Mouse (Mus musculus) neural tube, embryonic 14.5 days (tissue): ENCODE results near the gene Rom1. TPM values are rescaled to one million over a fixed set of nuclear protein-coding genes. Genes with fewer than 3 reads are reported as not detected.

Experiments
- ATAC-seq: fragments of 200-750 bp; cut with Nextera tagmentation; 2 replicates; pipeline ENCODE4 v1.8.0; 2017; ENCODE audit warnings: low read depth, mild to moderate bottlenecking, moderate TSS enrichment, moderate library complexity
- H3K27ac ChIP-seq: fragments of 300-500 bp; sonication (generic); 2 replicates; pipeline ENCODE4 v1.5.1; 2014; ENCODE audit warnings: low read depth, mild to moderate bottlenecking, control low read depth, low read length, moderate library complexity, mixed read lengths
- H3K27me3 ChIP-seq: fragments of 300-500 bp; sonication (generic); 2 replicates; pipeline ENCODE4 v1.6.1; 2014; ENCODE audit warnings: low read length; ENCODE audit not compliant: control insufficient read depth, insufficient read depth
- H3K36me3 ChIP-seq: fragments of 300-500 bp; sonication (generic); 2 replicates; pipeline ENCODE4 v1.6.1; 2014; ENCODE audit warnings: low read length, mixed read lengths; ENCODE audit not compliant: control insufficient read depth, insufficient read depth
- H3K4me1 ChIP-seq: fragments of 300-500 bp; sonication (generic); 2 replicates; pipeline ENCODE4 v1.6.1; 2014; ENCODE audit warnings: low read length; ENCODE audit not compliant: control insufficient read depth, insufficient read depth
- H3K4me2 ChIP-seq: fragments of 300-500 bp; sonication (generic); 2 replicates; pipeline ENCODE4 v1.6.1; 2014; ENCODE audit warnings: mild to moderate bottlenecking, low read depth, low read length, control low read depth
- H3K4me3 ChIP-seq: fragments of 300-500 bp; sonication (generic); 2 replicates; pipeline ENCODE4 v1.5.1; 2014; ENCODE audit warnings: low read depth, low read length, control low read depth, mixed read lengths
- H3K9ac ChIP-seq: fragments of 300-500 bp; sonication (generic); replicated peaks from 2 replicates; pipeline ENCODE4 v1.6.1; 2014; ENCODE audit warnings: low read depth, mild to moderate bottlenecking, control low read depth, low read length, mixed read lengths
- H3K9me3 ChIP-seq: fragments of 300-500 bp; sonication (generic); 2 replicates; pipeline ENCODE4 v1.6.1; 2016; ENCODE audit warnings: low read length; ENCODE audit not compliant: control insufficient read depth
- WGBS: fragments of 180-500 bp; shearing (Covaris S2); extraction: QIAGEN DNeasy Blood & Tissue Kit; methylation state at CpG from one replicate; pipeline ENCODE4 v1.1.7; 2014; 5-methylcytosine and 5-hydroxymethylcytosine counted together
- polyA plus RNA-seq: library from polyadenylated mRNA; unstranded; fragments of >200 nt; fragmentation: Nextera tagmentation; extraction: Ambion mirVana; gene quantifications from 2 replicates; pipeline ENCODE4 v1.2.1, GENCODE M21; 2014

The Rom1 gene
- polyA plus RNA-seq, 1 experiment from 2014 or later: 1.1 TPM

- H3K4me2 ChIP-seq: peak overlapping the region; percentile 24; the same call in 1 of the 2 replicates
- peaks cover 46% of the 10 kb centered on the region for H3K36me3 ChIP-seq
- H3K4me3 ChIP-seq: no peak overlapping the region; the same call in 1 of the 2 replicates
- H3K27ac ChIP-seq: no peak overlapping the region
- H3K4me1 ChIP-seq: peaks cover 20% of the 10 kb centered on the region
- no peak overlapping the region; the same call in 1 of the 2 replicates for H3K9ac ChIP-seq
- 91% methylated on average over 6 of the region's 6 CpGs for WGBS
- H3K27me3 ChIP-seq: no peaks in the 10 kb centered on the region
- no peaks in the 10 kb centered on the region for H3K9me3 ChIP-seq
- ATAC-seq: no peak
Measured at GRCm38 (mm10) chr19:8945251-8945650, 16.1 kb upstream of the Rom1 start.

- Histone ChIP-seq H3K9me3 (no peaks in the 10 kb centered on the region), H3K4me1 (peaks cover 20% of the 10 kb centered on the region), H3K27me3 (no peaks in the 10 kb centered on the region), H3K9ac (no peak overlapping the region; the same call in 1 of the 2 replicates), H3K36me3 (peaks cover 43% of the 10 kb centered on the region), H3K4me2 (peak overlapping the region; percentile 24), H3K27ac (no peak overlapping the region), H3K4me3 (no peak overlapping the region; the same call in 1 of the 2 replicates)
- WGBS: 33% methylated on average over 5 of the region's 5 CpGs
- ATAC-seq: no peak
Measured at GRCm38 (mm10) chr19:8944750-8945149, 15.6 kb upstream of the Rom1 start.

- Histone ChIP-seq H3K4me1 (peaks cover 20% of the 10 kb centered on the region), H3K36me3 (peaks cover 40% of the 10 kb centered on the region), H3K9ac (no peak overlapping the region), H3K4me3 (no peak overlapping the region), H3K9me3 (no peaks in the 10 kb centered on the region), H3K27me3 (no peaks in the 10 kb centered on the region), H3K27ac (no peak overlapping the region), H3K4me2 (peak overlapping the region; percentile 2; the same call in 1 of the 2 replicates)
- ATAC-seq: no peak
- WGBS: 62% methylated on average over 5 of the region's 5 CpGs
Measured at GRCm38 (mm10) chr19:8944062-8944461, 14.9 kb upstream of the Rom1 start.

GRCm38 (mm10) chr19:8943047-8943446 is 13.9 kb upstream of the Rom1 start:
- ATAC-seq: no peak
- WGBS: 78% methylated on average over 2 of the region's 2 CpGs

GRCm38 (mm10) chr19:8942276-8942964 is 13.3 kb upstream of the Rom1 start:
- Histone ChIP-seq H3K36me3 (peaks cover 24% of the 10 kb centered on the region), H3K4me1 (peaks cover 20% of the 10 kb centered on the region), H3K27me3 (no peaks in the 10 kb centered on the region), H3K9me3 (no peaks in the 10 kb centered on the region), H3K4me2 (peak overlapping the region; percentile 65), H3K4me3 (peak overlapping the region; percentile 95), H3K9ac (peak overlapping the region; percentile 95), H3K27ac (peak overlapping the region; percentile 96)
- peak; percentile 73 for ATAC-seq
- WGBS: 0% methylated on average over 46 of the region's 46 CpGs

More at GRCm38 (mm10) chr19:8943047-8943446, 13.9 kb upstream of the Rom1 start:
- H3K9me3 ChIP-seq: no peaks in the 10 kb centered on the region
- no peaks in the 10 kb centered on the region for H3K27me3 ChIP-seq
- no peak overlapping the region for H3K27ac ChIP-seq
- H3K4me3 ChIP-seq: peak overlapping the region; percentile 95
- H3K36me3 ChIP-seq: peaks cover 30% of the 10 kb centered on the region
- H3K4me2 ChIP-seq: peak overlapping the region; percentile 65
- H3K9ac ChIP-seq: peak overlapping the region; percentile 95; the same call in 1 of the 2 replicates
- H3K4me1 ChIP-seq: peaks cover 20% of the 10 kb centered on the region

- H3K36me3 ChIP-seq: peaks cover 17% of the 10 kb centered on the region
- H3K9me3 ChIP-seq: no peaks in the 10 kb centered on the region
- no peaks in the 10 kb centered on the region for H3K27me3 ChIP-seq
- WGBS: under 1% methylated on average over 64 of the region's 64 CpGs
- peaks cover 20% of the 10 kb centered on the region for H3K4me1 ChIP-seq
- peak within 1 kb of the TSS; percentile 95 for H3K4me3 ChIP-seq
- peak; percentile 95 for ATAC-seq
- H3K9ac ChIP-seq: peak within 1 kb of the TSS; percentile 95
- peak within 1 kb of the TSS; percentile 65 for H3K4me2 ChIP-seq
- H3K27ac ChIP-seq: peak within 1 kb of the TSS; percentile 96
Measured at GRCm38 (mm10) chr19:8941515-8942217, 12.5 kb upstream of the Rom1 start, which contains the start of gene Mta2. Gene Mta2 (plus strand): TSS chr19:8941875.

GRCm38 (mm10) chr19:8941136-8941514 is 12.0 kb upstream of the Rom1 start:
- H3K9ac ChIP-seq: peak overlapping the region; percentile 95
- WGBS: 16% methylated on average over 10 of the region's 10 CpGs
- H3K4me1 ChIP-seq: peaks cover 20% of the 10 kb centered on the region
- ATAC-seq: peak; percentile 31
- peak overlapping the region; percentile 65 for H3K4me2 ChIP-seq
- H3K27ac ChIP-seq: peak overlapping the region; percentile 96
- H3K36me3 ChIP-seq: peaks cover 12% of the 10 kb centered on the region
- H3K4me3 ChIP-seq: peak overlapping the region; percentile 95
- H3K27me3 ChIP-seq: no peaks in the 10 kb centered on the region
- no peaks in the 10 kb centered on the region for H3K9me3 ChIP-seq

GRCm38 (mm10) chr19:8940526-8941133 is 11.5 kb upstream of the Rom1 start:
- H3K4me3 ChIP-seq: peak overlapping the region; percentile 95
- H3K27me3 ChIP-seq: no peaks in the 10 kb centered on the region
- no peak overlapping the region for H3K27ac ChIP-seq
- H3K9ac ChIP-seq: peak overlapping the region; percentile 95; the same call in 1 of the 2 replicates
- peaks cover 20% of the 10 kb centered on the region for H3K4me1 ChIP-seq
- WGBS: 75% methylated on average over 15 of the region's 15 CpGs
- ATAC-seq: no peak
- H3K36me3 ChIP-seq: peaks cover 7% of the 10 kb centered on the region
- H3K9me3 ChIP-seq: no peaks in the 10 kb centered on the region
- H3K4me2 ChIP-seq: peak overlapping the region; percentile 65; the same call in 1 of the 2 replicates
